Mouse (Mus musculus) heart, embryonic 14.5 days (tissue): ENCODE measurements around the gene Kctd11. TPM values are rescaled to one million over a fixed set of nuclear protein-coding genes. Genes with fewer than 3 reads are reported as not detected.

Source experiments
- ATAC-seq: fragments of 200-750 bp; cut with Nextera tagmentation; 2 replicates; pipeline ENCODE4 v1.8.0; 2017; ENCODE audit warnings: low read depth, moderate TSS enrichment; ENCODE audit not compliant: insufficient number of reproducible peaks, insufficient read depth, low FRiP score
- H3K27ac ChIP-seq, 2 experiments: fragments of 200-500 bp in 1 of 2; fragments of 300-500 bp in 1 of 2; sonication (generic) in 1 of 2; replicated peaks in 1 of 2; 2 replicates each; pipeline ENCODE4 v1.5.1; 2012 to 2014; ENCODE audit warnings: low read depth in 2 of 2, low read length in 2 of 2, control low read depth in 1 of 2, mild to moderate bottlenecking in 1 of 2, mixed read lengths in 1 of 2; ENCODE audit not compliant: control insufficient read depth in 1 of 2, insufficient read depth in 1 of 2
- H3K27me3 ChIP-seq: fragments of 300-500 bp; sonication (generic); 2 replicates; pipeline ENCODE4 v1.6.1; 2014; ENCODE audit warnings: mild to moderate bottlenecking, low read length, control low read depth; ENCODE audit not compliant: control insufficient read depth, insufficient read depth
- H3K36me3 ChIP-seq: fragments of 300-500 bp; sonication (generic); 2 replicates; pipeline ENCODE4 v1.6.1; 2014; ENCODE audit warnings: mild to moderate bottlenecking, control low read depth, low read length, mixed read lengths; ENCODE audit not compliant: control insufficient read depth, insufficient read depth
- H3K4me1 ChIP-seq, 2 experiments: fragments of 200-500 bp in 1 of 2; fragments of 300-500 bp in 1 of 2; sonication (generic) in 1 of 2; 2 replicates each; pipeline ENCODE4 v1.6.1; 2012 to 2014; ENCODE audit warnings: low read length in 2 of 2, control low read depth in 1 of 2, mixed read lengths in 1 of 2; ENCODE audit not compliant: control insufficient read depth in 2 of 2, insufficient read depth in 2 of 2
- H3K4me2 ChIP-seq: fragments of 300-500 bp; sonication (generic); 2 replicates; pipeline ENCODE4 v1.6.1; 2014; ENCODE audit warnings: mild to moderate bottlenecking, low read length
- H3K4me3 ChIP-seq, 2 experiments: fragments of 200-500 bp in 1 of 2; fragments of 300-500 bp in 1 of 2; sonication (generic) in 1 of 2; 2 replicates each; pipeline ENCODE4 v1.5.1; 2012 to 2014; ENCODE audit warnings: low read length in 2 of 2, mild to moderate bottlenecking in 2 of 2, control low read depth in 1 of 2, low read depth in 1 of 2, moderate library complexity in 1 of 2; ENCODE audit not compliant: control insufficient read depth in 1 of 2, insufficient read depth in 1 of 2
- H3K9ac ChIP-seq: fragments of 300-500 bp; sonication (generic); 2 replicates; pipeline ENCODE4 v1.6.1; 2014; ENCODE audit warnings: mild to moderate bottlenecking, low read length
- H3K9me3 ChIP-seq: fragments of 300-500 bp; sonication (generic); 2 replicates; pipeline ENCODE4 v1.6.1; 2016; ENCODE audit warnings: low read length, control low read depth; ENCODE audit not compliant: control insufficient read depth
- WGBS: fragments of 180-500 bp; shearing (Covaris S2); extraction: QIAGEN DNeasy Blood & Tissue Kit; methylation state at CpG from one replicate; pipeline ENCODE4 v1.1.7; 2014; 5-methylcytosine and 5-hydroxymethylcytosine counted together
- microRNA-seq: library from miRNA; unstranded; fragments of <30 nt; microRNA quantifications from one replicate; pipeline ENCODE4, GENCODE M21; 2016
- polyA plus RNA-seq: library from polyadenylated mRNA; unstranded; fragments of >200 nt; fragmentation: Nextera tagmentation; extraction: Ambion mirVana; gene quantifications from 2 replicates; pipeline ENCODE4 v1.2.1, GENCODE M21; 2014

Gene Kctd11
- polyA plus RNA-seq, 1 experiment from 2014 or later: 2.8 TPM

DNA sequence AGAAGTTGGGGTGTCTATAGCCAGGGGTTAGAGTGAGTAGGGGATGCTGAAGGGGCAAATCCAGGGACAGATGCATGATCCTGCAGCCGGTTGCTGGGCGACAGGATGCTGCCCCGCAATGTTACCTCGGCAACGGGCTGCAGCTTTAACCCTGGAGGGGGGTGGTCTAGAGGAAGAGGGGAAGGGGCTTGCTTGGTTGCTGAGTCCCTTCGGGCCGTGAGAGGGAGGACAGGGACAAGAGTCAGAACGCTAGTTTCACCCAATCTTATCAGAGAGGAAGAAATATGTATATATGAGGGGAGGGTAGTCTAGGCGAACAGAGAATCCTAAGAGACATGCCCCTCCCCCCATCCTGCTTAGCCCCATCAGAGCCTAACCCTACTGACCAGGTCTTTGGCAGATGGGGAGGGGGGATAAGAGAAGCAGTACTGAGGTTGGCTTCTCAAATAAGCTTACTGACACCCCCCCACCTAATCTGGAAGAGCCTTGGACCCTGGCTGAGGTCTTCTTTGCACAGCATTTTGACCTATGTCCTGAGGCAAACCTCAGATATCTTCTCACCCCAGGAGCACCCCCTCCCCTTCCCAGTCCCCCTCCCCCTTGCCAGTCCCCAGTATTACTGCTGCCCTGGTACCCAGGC lies 45.8 kb downstream of the Kctd11 start:
- no peaks in the 10 kb centered on the region for H3K9me3 ChIP-seq
- H3K4me3 ChIP-seq: no peak overlapping the region; a peak in 1 of 4 replicates
- no peak for ATAC-seq
- 18% methylated on average over 9 of the region's 9 CpGs for WGBS
- no peak overlapping the region for H3K27ac ChIP-seq
- H3K36me3 ChIP-seq: no peaks in the 10 kb centered on the region
- peaks cover 44% of the 10 kb centered on the region for H3K27me3 ChIP-seq
- no peak overlapping the region; the same call in 1 of the 2 replicates for H3K9ac ChIP-seq
- 0 out of 2 replicates have a peak overlapping the region, but pooled peaks have one; percentile 89 for H3K4me2 ChIP-seq
- H3K4me1 ChIP-seq: peaks cover 3 to 24% of the 10 kb centered on the region in 2 experiments; a peak in 3 of 4 replicates

DNA sequence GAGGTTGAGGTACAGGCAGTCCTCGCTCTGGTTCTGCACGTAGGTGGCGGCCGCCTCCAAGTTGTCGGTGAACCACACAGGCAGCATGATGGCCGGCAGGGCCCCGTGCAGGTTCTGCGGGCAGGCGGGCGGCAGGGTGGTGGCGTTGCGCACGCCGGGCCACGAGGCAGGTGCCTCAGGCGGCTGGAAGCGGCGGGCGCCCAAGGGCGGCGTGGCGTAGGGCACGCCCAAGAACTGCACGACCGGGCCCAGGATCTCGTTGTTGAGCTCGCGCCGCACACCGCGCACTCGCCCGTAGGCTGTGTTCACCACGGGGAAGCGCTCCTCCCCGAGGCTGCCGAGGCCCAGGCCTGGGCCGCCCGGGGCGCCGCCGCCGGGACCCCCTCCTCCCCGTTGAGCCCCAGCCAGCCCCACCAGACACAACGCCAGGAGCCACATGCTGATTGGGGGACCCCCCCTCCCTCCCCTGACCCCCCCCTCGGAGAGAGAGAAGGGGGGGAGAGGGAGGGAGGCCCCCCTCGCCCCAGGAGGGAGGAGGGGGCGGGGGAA lies 47.1 kb downstream of the Kctd11 start:
- Histone ChIP-seq H3K36me3 (no peaks in the 10 kb centered on the region), H3K9me3 (no peaks in the 10 kb centered on the region), H3K4me3 (peak overlapping the region; percentile 34 to 40), H3K9ac (peak overlapping the region; percentile 73), H3K27me3 (peaks cover 44% of the 10 kb centered on the region), H3K27ac (no peak overlapping the region), H3K4me1 (peaks cover 3 to 22% of the 10 kb centered on the region in 2 experiments; a peak in 3 of 4 replicates), H3K4me2 (peak overlapping the region; percentile 86)
- 6% methylated on average over 39 of the region's 48 CpGs for WGBS
- ATAC-seq: no peak

DNA sequence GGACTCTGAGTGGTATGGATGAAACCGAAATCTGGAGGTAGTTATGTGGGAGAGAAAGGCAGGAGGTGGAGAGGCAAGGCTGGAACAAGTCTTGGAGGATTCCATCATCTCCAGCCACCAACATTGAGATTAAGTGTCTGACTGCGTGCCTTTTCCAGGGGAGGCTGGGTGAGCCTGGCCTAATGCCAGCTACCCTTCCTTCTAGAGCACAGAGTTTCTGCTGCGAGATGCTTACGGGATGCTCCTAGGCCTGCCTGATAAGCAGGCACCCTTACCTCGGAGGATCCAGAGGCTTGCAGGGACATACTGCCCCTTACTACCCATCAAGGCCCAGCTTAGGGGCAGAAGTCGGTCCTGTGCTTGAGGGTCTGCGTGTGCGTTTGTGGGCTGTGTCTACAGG lies 47.7 kb downstream of the Kctd11 start:
- Histone ChIP-seq H3K9ac (peak overlapping the region; percentile 73), H3K27me3 (peaks cover 44% of the 10 kb centered on the region), H3K36me3 (no peaks in the 10 kb centered on the region), H3K9me3 (no peaks in the 10 kb centered on the region), H3K4me2 (peak overlapping the region; percentile 86), H3K4me3 (peak overlapping the region; percentile 34 to 40), H3K27ac (no peak overlapping the region), H3K4me1 (peaks cover 3 to 18% of the 10 kb centered on the region in 2 experiments; a peak in 2 of 4 replicates)
- WGBS: 41% methylated on average over 8 of the region's 8 CpGs
- no peak for ATAC-seq

DNA sequence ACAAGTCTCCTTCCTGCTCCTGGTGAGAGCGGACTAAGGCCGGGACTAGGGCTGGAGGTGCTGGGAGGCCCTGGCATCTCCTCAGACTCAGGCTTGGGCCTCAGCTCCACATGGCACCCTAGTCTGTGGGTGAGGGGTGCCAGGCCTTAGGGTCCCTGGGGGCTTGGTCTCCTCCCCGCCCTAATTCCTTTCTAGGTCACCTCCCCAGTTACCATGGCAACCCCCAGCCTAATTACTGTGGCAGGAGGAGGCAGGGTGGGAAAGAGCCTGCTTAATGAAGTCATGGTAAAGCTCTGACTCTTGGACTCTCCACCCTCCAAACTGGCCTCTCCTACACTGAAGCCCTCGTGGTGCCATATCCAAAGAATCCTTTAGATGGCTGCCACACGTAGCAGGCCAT lies 52.4 kb downstream of the Kctd11 start:
- Histone ChIP-seq H3K36me3 (peaks cover 24% of the 10 kb centered on the region), H3K4me2 (no peak overlapping the region), H3K27ac (no peak overlapping the region), H3K9me3 (no peaks in the 10 kb centered on the region), H3K9ac (no peak overlapping the region), H3K27me3 (peaks cover 13% of the 10 kb centered on the region; the same call in 1 of the 2 replicates), H3K4me3 (no peak overlapping the region), H3K4me1 (peaks cover 0 to 5% of the 10 kb centered on the region in 2 experiments; a peak in 2 of 4 replicates)
- WGBS: 78% methylated on average over 5 of the region's 5 CpGs
- no peak for ATAC-seq

Small RNA genes lying within 50 kb of the gene (microRNA-seq; reads per million reads assigned to microRNA genes)
- gene Mir6924: not detected

Other genes with a start within 250 kb of the Kctd11 start
- gene Fxr2, start 248.4 kb downstream of the Kctd11 start, polyA plus RNA-seq: 24.2 and 25.8 TPM in 2 replicates
- gene Sox15, start 226.1 kb downstream of the Kctd11 start, polyA plus RNA-seq: not detected in 2 replicates
- 14.9 and 29.1 TPM in 2 replicates for gene Mpdu1, start 218.8 kb downstream of the Kctd11 start, polyA plus RNA-seq
- gene Cd68, start 215.3 kb downstream of the Kctd11 start, polyA plus RNA-seq: 12.1 and 14.4 TPM in 2 replicates
- gene Eif4a1, start 209.0 kb downstream of the Kctd11 start, polyA plus RNA-seq: 313 and 403 TPM in 2 replicates
- 43.2 and 59.4 TPM in 2 replicates for gene Senp3, start 199.3 kb downstream of the Kctd11 start, polyA plus RNA-seq
- 0.24 and 0.63 TPM in 2 replicates for gene Tnfsf13, start 195.6 kb downstream of the Kctd11 start, polyA plus RNA-seq
- gene Tnfsf12, start 185.6 kb downstream of the Kctd11 start, polyA plus RNA-seq: 7.7 and 10.3 TPM in 2 replicates
- gene Tnfsfm13, start 185.3 kb downstream of the Kctd11 start, polyA plus RNA-seq: 2.5 and 6.8 TPM in 2 replicates
- gene Polr2a, start 122.8 kb downstream of the Kctd11 start, polyA plus RNA-seq: 19.9 and 20.1 TPM in 2 replicates
- gene Slc35g3, start 119.4 kb downstream of the Kctd11 start, polyA plus RNA-seq: 0.13 TPM in 1 of 2 replicates, not detected in the other
- 3.7 TPM in 2 replicates for gene Zbtb4, start 115.5 kb downstream of the Kctd11 start, polyA plus RNA-seq
- gene Chrnb1, start 85.5 kb downstream of the Kctd11 start, polyA plus RNA-seq: 5.5 and 5.8 TPM in 2 replicates
- gene Fgf11, start 79.5 kb downstream of the Kctd11 start, polyA plus RNA-seq: 2.0 and 2.1 TPM in 2 replicates
- gene Tmem102, start 75.8 kb downstream of the Kctd11 start, polyA plus RNA-seq: 1.7 and 1.8 TPM in 2 replicates
- not detected in 2 replicates for gene Gm39566, start 66.1 kb downstream of the Kctd11 start, polyA plus RNA-seq
- not detected in 2 replicates for gene Spem2, start 62.9 kb downstream of the Kctd11 start, polyA plus RNA-seq
- not detected in 2 replicates for gene Spem1, start 59.2 kb downstream of the Kctd11 start, polyA plus RNA-seq
- 2.4 and 2.6 TPM in 2 replicates for gene Nlgn2, start 43.6 kb downstream of the Kctd11 start, polyA plus RNA-seq
- 340 and 379 TPM in 2 replicates for gene Tmem256, start 42.9 kb downstream of the Kctd11 start, polyA plus RNA-seq
- 66.5 and 75.8 TPM in 2 replicates for gene Plscr3, start 35.0 kb downstream of the Kctd11 start, polyA plus RNA-seq
- gene Tnk1, start 22.7 kb downstream of the Kctd11 start, polyA plus RNA-seq: 0.15 TPM in 1 of 2 replicates, not detected in the other
- not detected in 2 replicates for gene Tmem95, start 3.4 kb downstream of the Kctd11 start, polyA plus RNA-seq
- gene Acap1, start 14.1 kb upstream of the Kctd11 start, polyA plus RNA-seq: 3.6 and 3.8 TPM in 2 replicates
- 4.5 and 5.1 TPM in 2 replicates for gene 2810408A11Rik, start 19.6 kb upstream of the Kctd11 start, polyA plus RNA-seq
- 7.5 and 11.1 TPM in 2 replicates for gene Neurl4, start 19.7 kb upstream of the Kctd11 start, polyA plus RNA-seq
- gene Gps2, start 32.5 kb upstream of the Kctd11 start, polyA plus RNA-seq: 45.2 and 46.8 TPM in 2 replicates
- gene Eif5a, start 40.6 kb upstream of the Kctd11 start, polyA plus RNA-seq: 1,047 and 1,081 TPM in 2 replicates
- gene Ybx2, start 54.4 kb upstream of the Kctd11 start, polyA plus RNA-seq: 6.6 and 7.3 TPM in 2 replicates
- gene Slc2a4, start 66.8 kb upstream of the Kctd11 start, polyA plus RNA-seq: 27.6 and 28.5 TPM in 2 replicates
- gene Cldn7, start 83.4 kb upstream of the Kctd11 start, polyA plus RNA-seq: 1.2 and 2.4 TPM in 2 replicates
- gene Ctdnep1, start 99.8 kb upstream of the Kctd11 start, polyA plus RNA-seq: 22.3 and 26.0 TPM in 2 replicates
- gene Elp5, start 101.1 kb upstream of the Kctd11 start, polyA plus RNA-seq: 107 and 114 TPM in 2 replicates
- gene Gabarap, start 109.7 kb upstream of the Kctd11 start, polyA plus RNA-seq: 454 and 540 TPM in 2 replicates
- 22.2 and 27.5 TPM in 2 replicates for gene Phf23, start 114.4 kb upstream of the Kctd11 start, polyA plus RNA-seq
- gene Dvl2, start 119.2 kb upstream of the Kctd11 start, polyA plus RNA-seq: 15.0 and 16.6 TPM in 2 replicates
- gene Acadvl, start 134.0 kb upstream of the Kctd11 start, polyA plus RNA-seq: 185 and 198 TPM in 2 replicates
- gene Dlg4, start 135.5 kb upstream of the Kctd11 start, polyA plus RNA-seq: 3.4 and 6.0 TPM in 2 replicates
- not detected in 2 replicates for gene Asgr1, start 172.7 kb upstream of the Kctd11 start, polyA plus RNA-seq
- not detected in 2 replicates for gene Asgr2, start 211.2 kb upstream of the Kctd11 start, polyA plus RNA-seq
- gene Mgl2, start 248.9 kb upstream of the Kctd11 start, polyA plus RNA-seq: 0.16 and 0.20 TPM in 2 replicates